Mouse (Mus musculus) spleen, adult 2 months (tissue): ENCODE results near the gene Rcvrn.

Source experiments
- CTCF ChIP-seq: fragments of 200-500 bp; IDR thresholded peaks from 2 replicates; pipeline ENCODE4 v1.5.1; 2011; ENCODE audit warnings: mild to moderate bottlenecking, inconsistent platforms; ENCODE audit not compliant: insufficient read depth, insufficient read length, insufficient replicate concordance; ENCODE audit errors: extremely low read depth
- POLR2A ChIP-seq: fragments of 200-500 bp; IDR thresholded peaks from 2 replicates; pipeline ENCODE4 v1.6.1; 2011; ENCODE audit warnings: low read depth, low read length, inconsistent platforms

- peak; percentile 44; the same call in 1 of the 2 replicates for TF ChIP-seq CTCF
- no peak for TF ChIP-seq POLR2A
Measured at GRCm38 (mm10) chr11:67657685-67658382, 37.3 kb upstream of the Rcvrn start.
